22 mouse cellular contexts compared by ENCODE assay signal in genomic region chr10:69574894-69575293, GRCm38 (mm10).
DNase-seq lines count a peak whose midpoint lies in the region; ATAC-seq and TF ChIP-seq lines count a peak whose summit lies in the region.
"Had no signal": no experiment of that assay in that cellular context is flagged by ENCODE, and none has a peak within 500 bp of the region (broad histone marks: within the 10 kb centered on the region; RNA-seq: fewer than 3 reads in every experiment).

No protein-coding gene starts in this region.

- no peak for TF ChIP-seq POLR2A in kidney, adult 2 months (IDR thresholded peaks at IDR 0.05; ENCODE audit: low read depth, low read length)
- no peak for TF ChIP-seq POLR2A in brain, embryonic 14.5 days (IDR thresholded peaks at IDR 0.05; ENCODE audit: borderline replicate concordance, extremely low read depth, insufficient read depth, insufficient read length, poor library complexity, severe bottlenecking)

- H3K9me3 ChIP-seq in forebrain, embryonic 15.5 days = no peaks in the 10 kb centered on the region
- H3K9me3 ChIP-seq in forebrain, embryonic 16.5 days (ENCODE audit: control insufficient read depth, low read length) = no peaks in the 10 kb centered on the region
- no peaks in the 10 kb centered on the region for H3K9me3 ChIP-seq in kidney, embryonic 14.5 days (ENCODE audit: control insufficient read depth, low read length)
- H3K9me3 ChIP-seq: embryonic facial prominence, embryonic 12.5 days; heart, embryonic 13.5 days; limb, embryonic 12.5 days; lung, embryonic 15.5 days; midbrain, embryonic 12.5 days had no signal

- 16% methylated on average over 9 of the region's 9 CpGs for WGBS in forebrain, embryonic 15.5 days
- WGBS in forebrain, embryonic 16.5 days = 13% methylated on average over 9 of the region's 9 CpGs
- WGBS in kidney, adult 2 months = 40% methylated on average over 9 of the region's 9 CpGs
- 47% methylated on average over 9 of the region's 9 CpGs for WGBS in kidney, embryonic 14.5 days

- H3K27me3 ChIP-seq in forebrain, embryonic 15.5 days = no peaks in the 10 kb centered on the region
- H3K27me3 ChIP-seq in forebrain, embryonic 16.5 days (replicated peaks; ENCODE audit: control insufficient read depth, insufficient read depth, low read length) = no peaks in the 10 kb centered on the region
- no peaks in the 10 kb centered on the region for H3K27me3 ChIP-seq in kidney, adult 2 months (replicated peaks; ENCODE audit: control insufficient read depth, insufficient read depth, low read length)
- no peaks in the 10 kb centered on the region for H3K27me3 ChIP-seq in kidney, embryonic 14.5 days (ENCODE audit: control insufficient read depth, insufficient read depth, low read length)
- H3K27me3 ChIP-seq: Patski had no signal

- no peak overlapping the region for H3K27ac ChIP-seq in forebrain, embryonic 15.5 days (replicated peaks)
- H3K27ac ChIP-seq in forebrain, embryonic 16.5 days (ENCODE audit: low read length) = no peak overlapping the region
- H3K27ac ChIP-seq in kidney, adult 2 months (ENCODE audit: insufficient read depth, low read depth, low read length) = no peak overlapping the region
- no peak overlapping the region for H3K27ac ChIP-seq in kidney, embryonic 14.5 days (ENCODE audit: low read depth, low read length)
- H3K27ac ChIP-seq: embryonic facial prominence, embryonic 12.5 days; heart, embryonic 13.5 days; hindbrain, postnatal 0 days; limb, embryonic 12.5 days; liver, embryonic 14.5 days; lung, embryonic 15.5 days; macrophage had no signal

- no peak overlapping the region for H3K9ac ChIP-seq in forebrain, embryonic 15.5 days (replicated peaks)
- H3K9ac ChIP-seq in forebrain, embryonic 16.5 days (replicated peaks; ENCODE audit: low read depth, low read length) = no peak overlapping the region
- no peak overlapping the region for H3K9ac ChIP-seq in kidney, embryonic 14.5 days (ENCODE audit: low read depth, low read length)
- H3K9ac ChIP-seq: embryonic facial prominence, embryonic 12.5 days; limb, embryonic 12.5 days; liver, embryonic 14.5 days; lung, embryonic 15.5 days; midbrain, embryonic 12.5 days had no signal

- H3K4me2 ChIP-seq in forebrain, embryonic 15.5 days (replicated peaks) = peak overlapping the region; percentile 33; the same call in 1 of the 2 replicates
- no peak overlapping the region for H3K4me2 ChIP-seq in forebrain, embryonic 16.5 days (ENCODE audit: low read length)
- H3K4me2 ChIP-seq in kidney, embryonic 14.5 days (replicated peaks; ENCODE audit: low read depth, low read length) = no peak overlapping the region

- H3K4me1 ChIP-seq in forebrain, embryonic 15.5 days = peaks cover 60% of the 10 kb centered on the region
- peaks cover 55% of the 10 kb centered on the region for H3K4me1 ChIP-seq in forebrain, embryonic 16.5 days (replicated peaks; ENCODE audit: control insufficient read depth, insufficient read depth, low read length)
- peaks cover 6% of the 10 kb centered on the region; the same call in 1 of the 2 replicates for H3K4me1 ChIP-seq in kidney, adult 2 months (ENCODE audit: control insufficient read depth, insufficient read depth, low read length)
- H3K4me1 ChIP-seq in kidney, embryonic 14.5 days (ENCODE audit: control insufficient read depth, insufficient read depth, low read length) = peaks cover 25% of the 10 kb centered on the region

- TF ChIP-seq CTCF in kidney, adult 2 months (conservative IDR thresholded peaks at IDR 0.05; ENCODE audit: insufficient read depth, insufficient read length, low read depth, low read length) = no peak
- TF ChIP-seq CTCF in brain, embryonic 14.5 days (IDR thresholded peaks at IDR 0.05; ENCODE audit: borderline replicate concordance, extremely low read depth, insufficient read depth, insufficient read length) = no peak

- no peaks in the 10 kb centered on the region for H3K36me3 ChIP-seq in forebrain, embryonic 15.5 days
- H3K36me3 ChIP-seq in forebrain, embryonic 16.5 days (ENCODE audit: control insufficient read depth, insufficient read depth) = no peaks in the 10 kb centered on the region
- H3K36me3 ChIP-seq in kidney, adult 2 months (ENCODE audit: control insufficient read depth, insufficient read depth, low read length) = no peaks in the 10 kb centered on the region
- no peaks in the 10 kb centered on the region for H3K36me3 ChIP-seq in kidney, embryonic 14.5 days (ENCODE audit: control insufficient read depth, insufficient read depth, low read length)
- H3K36me3 ChIP-seq: embryonic facial prominence, embryonic 12.5 days; heart, embryonic 13.5 days; limb, embryonic 12.5 days; lung, embryonic 15.5 days; midbrain, embryonic 12.5 days had no signal

- no peak overlapping the region for H3K4me3 ChIP-seq in forebrain, embryonic 15.5 days
- H3K4me3 ChIP-seq in forebrain, embryonic 16.5 days (replicated peaks; ENCODE audit: low read length) = no peak overlapping the region
- H3K4me3 ChIP-seq in kidney, adult 2 months (ENCODE audit: insufficient read depth, low read depth, low read length) = no peak overlapping the region
- no peak overlapping the region for H3K4me3 ChIP-seq in kidney, embryonic 14.5 days (ENCODE audit: low read length)
- H3K4me3 ChIP-seq: embryonic facial prominence, embryonic 12.5 days; erythroblast, embryonic 14.5 days; lung, embryonic 15.5 days; midbrain, embryonic 12.5 days had no signal

- peak; percentile 53 for DNase-seq in kidney, adult 2 months
- peak; percentile 67 for DNase-seq in brain, embryonic 14.5 days (ENCODE audit: low read depth)
- peak; percentile 38 to 68 for DNase-seq in kidney, postnatal 36 days
- no peak for DNase-seq in left cerebral cortex, adult 9 months (ENCODE audit: low spot score in 2 of 2)
- DNase-seq: adrenal gland, adult 8-10 months; cerebellum, postnatal 10 days; thymus, postnatal 14 days had no signal

- ATAC-seq in forebrain, embryonic 15.5 days (replicated peaks) = peak; percentile 20
- ATAC-seq in forebrain, embryonic 16.5 days = no peak
- no peak for ATAC-seq in kidney, embryonic 14.5 days (ENCODE audit: low FRiP score, low TSS enrichment)
- ATAC-seq: CD4-positive, CD25-positive, alpha-beta regulatory T cell, adult 4 months; intestine, postnatal 0 days; Patski had no signal

Comparison
In these comparisons a context has a peak if more than half of its experiments do, and no peak if none do; other contexts are left out.
1. DNase-seq: peak in kidney, adult 2 months (single experiment), brain, embryonic 14.5 days (single experiment) and kidney, postnatal 36 days (2 of 2); none in left cerebral cortex, adult 9 months (0 of 2).